Mouse (Mus musculus): Measurements from ENCODE around the gene Pacs1.

The Pacs1 gene

GRCm38 (mm10) chr19:5272801-5273733, at the start of gene Pacs1:
Gene Pacs1 (minus strand): TSS chr19:5273119.
- under 1% methylated on average over 96 of the region's 97 CpGs for WGBS

GRCm38 (mm10) chr19:5313189-5313588, 40.3 kb upstream of the Pacs1 start:
- WGBS = 86% methylated on average over 8 of the region's 8 CpGs

DNA sequence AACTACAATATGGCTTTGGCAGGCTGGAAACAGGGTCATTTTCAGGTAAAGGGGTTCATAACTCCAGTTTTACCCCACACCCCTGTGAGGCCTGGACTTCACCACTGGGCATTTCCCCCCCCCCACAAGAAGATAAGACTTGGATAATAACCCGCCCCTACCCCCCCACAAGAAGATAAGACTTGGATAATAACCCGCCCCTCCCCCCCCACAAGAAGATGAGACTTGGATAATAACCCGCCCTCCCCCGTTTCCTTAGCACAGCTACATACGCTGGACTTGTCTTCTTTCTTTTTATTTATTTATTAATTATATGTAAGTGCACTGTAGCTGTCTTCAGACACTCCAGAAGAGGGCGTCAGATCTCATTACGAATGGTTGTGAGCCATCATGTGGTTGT, 36.1 kb upstream of the Pacs1 start:
- WGBS = 86% methylated on average over 7 of the region's 7 CpGs

GRCm38 (mm10) chr19:5306968-5307734, 34.2 kb upstream of the Pacs1 start:
- 57% methylated on average over 98 of the region's 98 CpGs for WGBS

DNA sequence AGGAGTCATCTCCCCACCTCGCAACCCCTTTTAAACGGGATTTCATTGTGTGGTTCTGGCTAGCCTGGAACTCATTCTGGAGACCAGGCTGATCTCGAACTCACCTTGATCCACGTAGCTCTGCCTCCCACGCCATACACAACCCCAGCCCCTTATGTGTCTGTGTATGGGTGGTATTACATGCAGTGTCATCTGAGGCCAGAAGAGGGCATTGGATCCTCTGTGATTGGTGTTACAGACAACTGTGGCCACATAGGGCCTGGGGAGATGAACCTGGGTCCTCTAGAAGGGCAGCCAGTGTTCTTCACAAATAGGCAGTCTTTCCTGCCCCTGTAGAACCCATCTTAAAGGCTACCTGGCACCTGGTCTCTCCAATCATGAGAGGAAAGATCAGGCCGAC, 33.4 kb upstream of the Pacs1 start:
- WGBS = 75% methylated on average over 6 of the region's 6 CpGs

DNA sequence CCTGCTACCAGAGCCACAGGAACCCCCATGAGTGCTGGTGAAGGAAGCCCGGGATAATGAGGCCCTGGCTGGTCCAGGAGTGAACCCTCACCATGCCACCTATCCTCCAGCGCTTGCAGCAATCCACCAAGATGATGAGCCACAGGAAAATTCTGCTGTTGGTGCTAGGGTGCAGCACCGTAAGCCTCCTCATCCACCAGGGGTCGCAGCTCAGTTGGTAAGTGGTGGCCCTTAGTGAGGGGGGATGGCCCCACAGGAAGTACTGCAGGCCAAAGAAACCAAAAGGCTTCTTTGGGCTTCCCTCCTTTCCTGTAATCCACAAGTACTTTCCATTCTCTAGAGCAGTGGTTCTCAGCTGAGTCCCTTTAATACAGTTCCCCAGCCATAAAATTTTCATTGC, 29.5 kb upstream of the Pacs1 start:
- WGBS = 24% methylated on average over 4 of the region's 4 CpGs

DNA sequence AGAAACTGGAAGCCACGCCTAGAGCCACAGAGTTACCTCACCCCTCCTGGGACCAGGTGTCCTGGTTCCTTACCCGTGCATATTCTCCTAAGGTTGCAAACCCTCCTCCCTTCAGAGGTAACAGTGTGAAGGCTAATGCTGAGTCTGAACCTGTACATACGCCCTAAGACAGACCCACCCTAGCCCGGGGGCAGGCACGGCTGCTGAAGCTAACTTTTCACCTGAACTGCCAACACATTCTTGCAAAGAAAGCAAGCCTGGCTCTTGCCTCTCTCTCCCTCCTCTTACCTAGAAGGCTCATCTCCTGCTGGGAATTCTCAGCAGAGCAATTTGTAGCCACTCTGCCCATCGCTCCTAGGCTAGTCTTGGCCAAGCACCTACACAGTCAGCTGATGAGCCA, 27.7 kb upstream of the Pacs1 start:
- 80% methylated on average over 6 of the region's 6 CpGs for WGBS

DNA sequence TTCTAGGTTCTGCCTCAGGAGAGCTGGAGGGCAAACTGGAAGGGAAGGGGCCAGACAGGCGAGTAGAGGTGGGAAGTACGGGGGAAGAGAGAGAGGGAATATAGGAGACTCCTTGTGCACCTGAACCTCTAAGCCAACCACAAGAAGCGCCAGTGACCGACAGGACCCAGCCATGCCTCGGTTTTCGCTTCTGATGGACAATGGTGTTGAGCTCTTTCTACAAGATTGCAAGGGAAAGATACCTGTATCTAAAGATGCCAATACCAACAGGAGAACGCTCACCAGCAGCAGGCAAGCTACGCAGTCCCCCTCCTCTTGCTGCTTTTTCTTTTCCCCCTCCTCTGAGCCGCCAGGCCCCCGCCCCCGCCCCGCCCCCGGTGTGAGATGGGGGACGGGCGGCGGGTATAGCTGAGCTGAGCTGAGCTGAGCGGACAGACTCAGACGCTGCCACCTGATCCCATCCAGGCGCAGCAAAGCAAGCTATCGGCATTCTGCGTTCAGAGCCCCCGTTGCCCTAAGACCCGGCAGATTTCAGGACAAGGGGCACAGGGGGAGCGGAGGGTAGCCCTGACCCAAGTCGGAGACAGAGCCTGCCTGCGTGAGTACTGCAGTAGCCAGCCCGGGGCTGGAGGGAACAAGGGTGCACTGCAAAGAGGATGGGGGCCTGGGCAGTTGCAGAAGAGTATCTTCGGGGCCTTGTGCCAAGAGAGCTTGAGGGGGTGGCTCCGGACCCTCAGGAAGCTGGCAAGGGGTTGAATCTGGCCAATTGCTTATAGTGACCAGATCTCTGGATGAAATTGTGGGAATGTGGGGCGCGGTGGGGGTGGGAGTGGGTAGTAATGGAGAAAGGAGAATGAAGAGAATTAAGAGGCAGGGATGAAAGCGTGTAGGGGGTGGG, 25.2 kb upstream of the Pacs1 start, which contains the start of gene Gal3st3:
Gene Gal3st3 (plus strand): TSS at position 429 of the 898 bp plus-strand sequence.
- WGBS = 7% methylated on average over 32 of the region's 32 CpGs

GRCm38 (mm10) chr19:5296630-5297029, 23.7 kb upstream of the Pacs1 start:
- 43% methylated on average over 5 of the region's 5 CpGs for WGBS

DNA sequence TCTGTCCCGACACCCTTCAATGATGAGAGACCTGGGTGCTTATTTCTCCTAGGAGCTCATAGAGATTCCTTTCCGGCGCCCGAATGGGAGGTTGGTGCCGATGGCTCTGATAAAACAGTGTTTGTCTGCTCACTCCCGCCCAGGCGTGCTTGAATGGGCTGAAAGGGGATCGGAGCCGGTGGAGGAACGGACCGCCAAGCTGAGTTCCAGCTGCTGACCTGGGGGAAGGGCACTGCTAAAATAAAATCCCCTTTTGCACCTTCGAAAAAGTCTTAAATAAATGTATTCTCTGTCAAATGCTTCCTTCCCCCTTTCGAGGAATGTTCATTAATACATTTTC, 22.8 kb upstream of the Pacs1 start:
- WGBS = 4% methylated on average over 13 of the region's 13 CpGs

DNA sequence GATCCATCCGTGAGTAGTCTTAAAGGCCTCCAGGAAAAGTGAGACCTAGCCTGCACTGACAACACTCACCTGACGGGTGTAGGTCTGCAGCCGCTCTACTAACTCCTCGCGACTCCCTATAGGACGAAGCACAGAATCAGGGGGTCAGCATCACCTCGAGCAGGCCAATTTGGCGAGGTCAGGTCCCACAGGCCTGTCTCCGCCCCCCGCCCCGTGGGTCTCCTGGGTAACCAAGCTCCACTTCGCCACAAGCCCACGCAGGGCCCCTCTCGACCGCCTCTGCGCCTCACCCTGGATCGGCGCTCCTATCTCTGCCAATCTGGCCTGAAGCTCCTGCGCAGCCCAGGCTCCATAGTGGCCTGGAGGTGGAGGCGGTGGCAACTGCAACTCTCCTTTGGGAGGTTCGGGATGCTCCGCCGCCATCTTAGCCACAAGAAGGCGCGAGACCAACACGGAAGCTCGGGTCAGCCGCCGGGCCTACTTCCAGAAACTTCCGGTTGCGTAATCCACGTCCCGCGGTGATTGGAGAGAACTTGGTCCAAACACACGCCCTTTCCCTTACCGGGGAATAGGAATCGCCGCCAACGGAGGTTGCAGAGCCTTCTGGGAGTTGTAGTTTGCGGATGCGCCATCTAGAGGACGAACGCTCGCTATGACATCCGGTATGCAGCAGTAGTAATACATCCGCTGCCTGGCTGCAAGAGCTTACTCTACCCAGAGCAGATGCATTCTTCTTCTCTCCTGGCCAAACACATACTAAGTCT, 22.2 kb upstream of the Pacs1 start, which contains the start of gene Sf3b2:
Gene Sf3b2 (minus strand): TSS at position 484 of the 764 bp plus-strand sequence.
- under 1% methylated on average over 46 of the region's 46 CpGs for WGBS

- 74% methylated on average over 8 of the region's 8 CpGs for WGBS
These were observed 5.5 kb upstream of the Pacs1 start for GRCm38 (mm10) chr19:5278381-5278780.

DNA sequence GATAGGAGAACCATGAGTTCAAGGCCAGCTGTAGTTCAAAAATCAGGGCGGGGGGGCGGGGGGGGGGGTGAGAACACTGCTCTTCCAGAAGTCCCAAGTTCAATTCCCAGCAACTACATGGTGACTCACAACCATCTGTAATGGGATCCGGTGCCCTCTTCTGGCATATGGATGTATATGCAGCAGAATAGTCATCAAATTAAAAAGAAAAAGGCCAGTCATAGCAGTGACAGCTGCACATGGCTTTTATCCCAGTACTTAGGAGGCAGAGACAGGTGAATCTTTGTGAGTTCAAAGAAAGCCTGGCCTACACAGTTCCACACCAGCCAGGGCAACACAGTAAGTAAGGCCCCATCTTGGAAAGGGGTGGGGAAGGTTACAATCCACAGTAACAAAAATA, 4.2 kb upstream of the Pacs1 start:
- 92% methylated on average over 3 of the region's 3 CpGs for WGBS

GRCm38 (mm10) chr19:5276531-5276930, 3.6 kb upstream of the Pacs1 start:
- 67% methylated on average over 2 of the region's 2 CpGs for WGBS

GRCm38 (mm10) chr19:5275736-5276135, 2.8 kb upstream of the Pacs1 start:
- 83% methylated on average over 5 of the region's 5 CpGs for WGBS

GRCm38 (mm10) chr19:5274641-5275040, 1.7 kb upstream of the Pacs1 start:
- 84% methylated on average over 13 of the region's 13 CpGs for WGBS

DNA sequence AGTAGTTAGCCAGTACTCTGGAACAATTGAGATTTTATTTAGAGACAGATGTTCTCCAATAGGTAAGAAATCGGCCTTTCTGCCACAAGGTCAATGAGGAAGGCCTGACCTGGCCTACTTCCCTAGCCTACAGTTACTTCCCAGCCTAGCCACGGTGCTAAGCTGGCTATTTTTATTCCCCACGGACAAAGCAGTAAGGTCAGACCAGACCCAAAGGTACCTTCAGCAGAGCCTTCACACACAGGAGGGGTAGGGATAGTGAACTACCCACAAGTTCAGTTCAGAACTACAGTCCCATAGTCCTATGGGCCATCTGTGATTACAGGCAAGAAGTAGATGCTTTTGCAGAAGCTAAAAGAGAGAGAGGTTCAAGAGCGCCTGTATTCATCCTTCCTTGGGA, 997 bp upstream of the Pacs1 start:
- 39% methylated on average over 4 of the region's 4 CpGs for WGBS

DNA sequence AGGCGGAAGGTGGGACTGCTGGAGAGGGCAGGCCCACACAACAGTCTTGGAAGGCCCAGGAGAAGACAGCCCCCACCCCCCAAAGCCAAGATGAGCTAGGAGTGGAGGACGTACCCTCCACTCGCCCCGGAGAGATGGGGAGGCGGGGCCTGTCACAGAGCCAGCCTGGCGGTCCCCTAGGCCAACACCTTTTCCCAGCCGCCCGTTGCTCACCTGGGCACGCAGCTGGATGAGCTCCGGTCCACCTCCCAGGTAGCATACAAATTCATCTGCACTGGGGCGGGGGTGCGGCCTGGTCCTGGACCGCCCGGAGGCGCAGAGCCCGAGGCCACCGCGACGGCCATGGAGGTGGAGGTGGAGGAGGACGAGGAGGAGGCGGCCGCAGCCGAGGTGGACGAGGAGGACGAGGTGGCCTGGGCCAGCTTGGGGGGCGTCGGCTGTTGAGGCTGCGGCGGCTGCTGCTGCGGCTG, 558 bp downstream of the Pacs1 start:
- WGBS = under 1% methylated on average over 29 of the region's 30 CpGs

DNA sequence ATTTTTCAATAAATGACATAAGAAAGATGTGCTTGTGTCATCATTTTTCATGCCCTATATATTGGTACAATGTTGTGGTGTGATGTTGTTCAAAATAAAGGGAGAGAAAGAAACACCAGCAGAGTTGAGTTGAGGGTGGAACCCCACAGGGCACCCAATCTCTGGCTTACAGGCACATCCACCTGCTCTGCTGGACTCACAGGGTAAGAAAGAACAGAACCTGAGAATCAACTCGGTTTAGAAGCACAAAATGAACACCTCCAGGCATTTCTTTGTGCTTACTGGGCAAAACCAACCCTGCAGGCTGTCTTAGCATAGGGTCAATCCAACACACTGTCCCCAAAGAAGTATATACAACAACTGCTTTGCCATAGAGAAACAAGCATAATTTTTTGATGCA, 1.5 kb downstream of the Pacs1 start:
- WGBS = 40% methylated on average over 1 of the region's 1 CpGs

DNA sequence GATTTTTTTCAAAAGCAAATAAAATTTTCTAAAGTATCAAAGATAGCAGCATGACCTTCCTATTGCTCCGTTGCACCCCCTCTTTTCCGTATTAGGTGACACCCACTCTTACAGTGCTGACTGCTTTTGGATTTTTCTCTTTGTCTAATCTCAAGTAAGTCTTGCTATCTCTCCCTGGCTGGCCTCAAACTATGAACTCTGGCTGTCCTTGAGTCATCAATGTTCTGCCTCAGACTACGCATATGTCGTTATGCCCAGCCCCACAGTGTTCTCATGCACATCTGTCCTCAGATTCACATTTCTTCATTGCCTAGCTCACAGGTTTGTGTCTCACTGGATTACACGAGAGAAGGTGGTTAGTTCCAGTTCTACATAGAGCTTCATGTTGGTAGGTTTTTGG, 3.5 kb downstream of the Pacs1 start:
- 56% methylated on average over 5 of the region's 5 CpGs for WGBS

DNA sequence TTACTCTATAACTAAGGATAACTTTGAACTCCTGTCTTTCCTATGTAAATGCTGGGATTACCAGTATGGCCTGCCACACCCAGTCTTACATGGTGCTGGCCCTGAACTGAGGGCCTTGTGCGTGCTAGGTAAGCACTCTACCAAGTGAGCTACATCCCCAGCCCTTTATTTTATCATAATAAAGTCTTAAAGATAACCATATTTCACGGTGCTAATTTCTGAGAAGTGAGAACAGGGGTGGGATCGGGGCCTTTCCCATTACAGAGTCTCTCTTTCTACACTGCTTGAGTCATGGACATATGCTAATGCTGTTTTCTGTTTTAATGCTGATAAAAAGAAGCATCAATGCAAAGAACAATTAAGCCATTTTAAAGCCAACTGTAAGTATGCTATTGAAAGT, 4.0 kb downstream of the Pacs1 start:
- 69% methylated on average over 3 of the region's 3 CpGs for WGBS

All from cerebral cortex, adult 2 months (tissue).